Mouse (Mus musculus): Measurements from ENCODE around the gene Setd1a. TPM values are rescaled to one million over a fixed set of nuclear protein-coding genes. Genes with fewer than 3 reads are reported as not detected.

Setd1a gene
- polyA plus RNA-seq, 1 experiment from 2014 or later = 25.5 TPM

DNA sequence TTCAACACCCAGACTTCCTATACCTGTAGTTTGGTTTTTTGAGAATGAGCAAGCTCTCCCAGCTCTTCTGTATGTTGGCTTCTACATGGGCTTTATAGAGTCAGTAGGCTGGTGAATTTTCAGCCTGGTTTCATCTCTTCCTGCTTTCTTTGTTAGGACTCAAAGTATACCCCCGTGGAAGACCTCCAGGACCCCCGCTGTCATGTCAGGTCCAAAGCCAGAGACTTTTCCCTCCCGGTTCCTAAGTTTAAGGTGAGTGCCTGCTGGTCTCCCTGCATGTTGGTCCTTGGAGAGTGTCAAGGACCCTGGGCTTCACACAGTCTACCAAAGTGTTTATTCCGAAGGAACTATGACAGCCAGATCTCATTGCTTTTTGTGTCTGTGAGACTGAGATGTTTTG is 1.9 kb downstream of the Setd1a start:
- H3K4me1 ChIP-seq = peaks cover 12% of the 10 kb centered on the region
- peaks cover 49% of the 10 kb centered on the region for H3K36me3 ChIP-seq (replicated peaks)
- no peaks in the 10 kb centered on the region for H3K27me3 ChIP-seq
- peak overlapping the region; percentile 88 for H3K4me2 ChIP-seq
- H3K4me3 ChIP-seq (replicated peaks) = peak overlapping the region; percentile 97
- 76% methylated on average over 4 of the region's 4 CpGs for WGBS
- H3K27ac ChIP-seq = no peak overlapping the region
- no peaks in the 10 kb centered on the region for H3K9me3 ChIP-seq
- peak overlapping the region; percentile 94 for H3K9ac ChIP-seq
- ATAC-seq (ENCODE audit: low FRiP score) = no peak

DNA sequence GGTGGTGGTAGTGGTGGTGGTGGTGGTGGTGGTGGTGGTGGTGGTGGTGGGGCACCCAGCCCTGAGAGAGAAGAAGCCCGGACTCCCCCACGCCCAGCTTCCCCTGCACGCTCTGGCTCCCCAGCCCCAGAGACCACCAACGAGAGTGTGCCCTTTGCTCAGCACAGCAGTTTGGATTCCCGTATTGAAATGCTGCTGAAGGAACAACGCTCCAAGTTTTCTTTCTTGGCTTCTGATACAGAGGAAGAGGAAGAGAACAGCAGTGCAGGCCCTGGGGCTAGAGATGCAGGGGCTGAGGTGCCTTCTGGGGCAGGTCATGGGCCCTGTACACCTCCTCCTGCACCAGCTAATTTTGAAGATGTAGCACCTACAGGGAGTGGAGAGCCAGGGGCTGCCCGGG is 8.8 kb downstream of the Setd1a start, which contains the start of gene Gm49388:
Gm49388 (plus strand) TSS at position 301 of the 400 bp plus-strand sequence.
- ATAC-seq (ENCODE audit: low FRiP score) = no peak
- Histone ChIP-seq H3K9me3 (no peaks in the 10 kb centered on the region), H3K4me3 (replicated peaks) (no peak within 1 kb of the TSS), H3K4me1 (no peaks in the 10 kb centered on the region), H3K27ac (no peak within 1 kb of the TSS), H3K27me3 (no peaks in the 10 kb centered on the region), H3K36me3 (replicated peaks) (peaks cover 99% of the 10 kb centered on the region), H3K4me2 (no peak within 1 kb of the TSS), H3K9ac (no peak within 1 kb of the TSS)
- 96% methylated on average over 7 of the region's 7 CpGs for WGBS

DNA sequence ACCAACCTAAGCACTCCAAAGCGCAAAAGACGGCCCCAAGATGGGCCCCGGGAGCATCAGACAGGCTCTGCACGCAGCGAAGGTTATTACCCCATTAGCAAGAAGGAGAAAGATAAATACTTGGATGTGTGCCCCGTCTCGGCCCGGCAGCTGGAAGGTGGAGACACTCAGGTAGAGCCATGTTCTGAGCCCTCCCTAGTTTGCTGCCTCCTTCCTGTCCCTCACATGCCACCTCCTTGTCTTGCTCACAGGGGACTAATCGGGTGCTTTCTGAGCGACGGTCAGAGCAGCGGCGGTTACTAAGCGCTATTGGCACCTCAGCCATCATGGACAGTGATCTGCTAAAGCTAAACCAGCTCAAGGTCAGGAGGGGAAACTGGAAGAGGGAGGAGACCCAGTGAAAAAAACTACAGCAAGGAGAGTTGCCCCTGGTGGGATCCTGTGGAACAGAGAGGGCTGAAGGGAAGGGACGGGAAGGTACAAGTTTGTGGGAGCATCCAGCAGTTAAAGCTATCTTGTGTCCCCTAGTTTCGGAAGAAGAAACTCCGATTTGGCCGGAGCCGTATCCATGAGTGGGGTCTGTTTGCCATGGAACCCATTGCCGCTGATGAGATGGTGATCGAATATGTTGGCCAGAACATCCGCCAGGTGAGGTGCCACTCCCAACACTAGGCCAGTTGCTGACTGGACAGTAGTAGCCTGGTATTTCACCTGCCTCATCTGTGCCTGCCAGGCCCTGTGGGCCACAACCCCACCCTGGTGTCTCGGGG is 20.8 kb downstream of the Setd1a start:
- Histone ChIP-seq H3K4me1 (peaks cover 2% of the 10 kb centered on the region; the same call in 1 of the 2 replicates), H3K36me3 (replicated peaks) (peaks cover 80% of the 10 kb centered on the region), H3K4me3 (replicated peaks) (no peak overlapping the region), H3K9me3 (no peaks in the 10 kb centered on the region), H3K9ac (no peak overlapping the region), H3K4me2 (no peak overlapping the region), H3K27ac (no peak overlapping the region), H3K27me3 (no peaks in the 10 kb centered on the region)
- ATAC-seq (ENCODE audit: low FRiP score) = no peak
- 93% methylated on average over 23 of the region's 23 CpGs for WGBS

DNA sequence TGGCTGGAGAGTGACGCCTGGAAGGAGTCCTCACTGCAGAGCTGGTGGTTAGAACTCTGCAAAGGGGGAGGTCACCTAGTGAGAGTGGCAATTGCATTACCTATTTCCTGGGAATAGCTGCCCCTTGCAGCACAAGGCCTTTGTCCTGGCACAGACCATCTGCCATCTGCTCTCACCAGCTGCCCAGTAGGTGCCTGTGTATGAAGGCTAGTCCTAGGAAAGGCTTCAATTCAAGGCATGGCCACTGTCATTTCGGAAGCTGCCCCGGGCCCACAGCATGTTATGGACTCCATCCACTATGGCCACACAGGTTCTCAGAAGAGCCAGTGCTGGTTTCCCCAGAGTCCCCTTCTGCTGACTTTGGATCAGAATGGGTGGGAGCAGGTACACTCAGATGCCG is 22.1 kb downstream of the Setd1a start:
- ATAC-seq (ENCODE audit: low FRiP score) = no peak
- no peaks in the 10 kb centered on the region for H3K27me3 ChIP-seq
- no peak overlapping the region for H3K27ac ChIP-seq

DNA sequence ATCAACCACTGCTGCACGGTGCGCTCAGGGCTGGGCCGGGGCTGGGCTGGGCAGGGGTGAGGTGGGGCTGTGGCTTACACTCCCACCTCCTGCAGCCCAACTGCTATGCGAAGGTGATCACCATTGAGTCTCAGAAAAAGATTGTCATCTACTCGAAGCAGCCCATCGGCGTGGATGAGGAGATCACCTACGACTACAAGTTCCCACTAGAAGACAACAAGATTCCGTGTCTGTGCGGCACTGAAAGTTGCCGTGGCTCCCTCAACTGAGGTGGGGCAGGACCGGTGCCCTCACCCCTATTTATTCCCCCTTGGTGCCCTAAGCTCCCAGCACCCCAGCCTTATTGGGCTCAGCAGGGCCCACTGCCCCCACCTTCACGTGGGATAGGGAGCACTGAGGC is 22.7 kb downstream of the Setd1a start:
- ATAC-seq (ENCODE audit: low FRiP score) = no peak
- Histone ChIP-seq H3K9ac (no peak overlapping the region), H3K36me3 (replicated peaks) (peaks cover 71% of the 10 kb centered on the region), H3K9me3 (no peaks in the 10 kb centered on the region), H3K27ac (no peak overlapping the region), H3K4me2 (no peak overlapping the region), H3K27me3 (no peaks in the 10 kb centered on the region), H3K4me3 (replicated peaks) (no peak overlapping the region), H3K4me1 (peaks cover 2% of the 10 kb centered on the region; the same call in 1 of the 2 replicates)
- WGBS = 91% methylated on average over 13 of the region's 13 CpGs

More for the DNA sequence above, 22.1 kb downstream of the Setd1a start:
- H3K4me1 ChIP-seq = peaks cover 2% of the 10 kb centered on the region; the same call in 1 of the 2 replicates
- WGBS = 90% methylated on average over 4 of the region's 4 CpGs
- H3K36me3 ChIP-seq (replicated peaks) = peaks cover 71% of the 10 kb centered on the region
- no peak overlapping the region for H3K4me3 ChIP-seq (replicated peaks)
- H3K9me3 ChIP-seq = no peaks in the 10 kb centered on the region
- H3K9ac ChIP-seq = no peak overlapping the region
- no peak overlapping the region for H3K4me2 ChIP-seq

DNA sequence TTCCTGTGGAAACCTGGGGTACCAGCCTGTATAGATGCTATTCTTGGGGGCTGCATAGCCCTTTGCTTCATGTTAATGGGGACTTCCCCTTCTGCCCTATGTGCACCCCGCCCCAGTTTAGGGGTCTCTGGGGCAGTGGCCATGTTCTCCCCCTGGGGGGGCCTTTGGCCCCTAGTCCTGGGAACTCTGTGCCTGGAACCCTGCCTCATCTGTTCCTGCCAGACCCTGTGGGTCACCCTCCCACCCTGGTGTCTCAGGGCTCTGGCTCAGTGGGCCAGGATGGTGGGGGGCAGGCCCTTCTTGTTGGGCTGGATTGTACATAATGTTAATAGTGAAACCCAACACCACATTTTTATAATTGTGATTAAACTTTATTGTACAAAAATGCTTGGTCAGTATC is 23.3 kb downstream of the Setd1a start:
- Histone ChIP-seq H3K4me1 (peaks cover 2% of the 10 kb centered on the region; the same call in 1 of the 2 replicates), H3K36me3 (replicated peaks) (peaks cover 72% of the 10 kb centered on the region)
- ATAC-seq (ENCODE audit: low FRiP score) = no peak

DNA sequence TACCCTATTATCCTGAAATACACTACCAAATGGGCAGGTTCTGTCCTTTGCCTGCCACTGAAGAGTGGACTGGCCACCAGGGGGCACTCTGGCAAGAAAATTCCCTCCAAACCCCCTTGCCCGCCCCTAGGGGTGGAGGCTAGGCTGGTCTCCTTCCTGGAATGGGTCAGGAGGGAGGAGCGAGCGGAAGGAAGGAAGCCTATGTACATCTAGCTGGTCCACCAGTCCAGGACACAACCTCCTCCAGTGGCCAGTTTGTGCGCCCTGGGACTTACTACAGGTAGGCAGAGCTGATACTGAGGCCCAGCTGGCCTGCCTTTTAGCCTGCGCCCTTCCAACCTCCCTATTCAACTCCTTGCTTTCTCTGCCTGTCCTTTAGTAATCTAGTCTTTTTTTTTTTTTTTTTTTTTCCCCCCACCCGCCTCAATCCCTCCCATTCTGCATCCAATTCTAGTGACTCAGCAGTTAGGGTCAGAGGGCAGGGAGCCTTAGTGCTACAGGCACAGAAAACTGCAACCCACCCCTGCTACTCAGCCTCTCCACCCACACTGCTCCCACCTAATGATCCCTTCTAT is 24.1 kb downstream of the Setd1a start, which contains the start of gene Hsd3b7:
Hsd3b7 (plus strand) TSS at position 170 of the 575 bp plus-strand sequence.
- Histone ChIP-seq H3K4me2 (peak within 1 kb of the TSS; percentile 21; the same call in 1 of the 2 replicates), H3K9ac (no peak within 1 kb of the TSS), H3K27ac (0 out of 2 replicates have a peak within 1 kb of the TSS, but pooled peaks have one; percentile 19), H3K36me3 (replicated peaks) (peaks cover 64% of the 10 kb centered on the region), H3K4me1 (peaks cover 2% of the 10 kb centered on the region; the same call in 1 of the 2 replicates), H3K4me3 (replicated peaks) (no peak within 1 kb of the TSS), H3K27me3 (no peaks in the 10 kb centered on the region), H3K9me3 (no peaks in the 10 kb centered on the region)
- WGBS = 38% methylated on average over 5 of the region's 6 CpGs
- peak; percentile 85 for ATAC-seq (ENCODE audit: low FRiP score)

More for the DNA sequence above, 23.3 kb downstream of the Setd1a start:
- Histone ChIP-seq H3K9me3 (no peaks in the 10 kb centered on the region), H3K9ac (no peak overlapping the region), H3K27ac (no peak overlapping the region), H3K4me2 (no peak overlapping the region), H3K4me3 (replicated peaks) (no peak overlapping the region), H3K27me3 (no peaks in the 10 kb centered on the region)
- WGBS = 89% methylated on average over 1 of the region's 1 CpGs

DNA sequence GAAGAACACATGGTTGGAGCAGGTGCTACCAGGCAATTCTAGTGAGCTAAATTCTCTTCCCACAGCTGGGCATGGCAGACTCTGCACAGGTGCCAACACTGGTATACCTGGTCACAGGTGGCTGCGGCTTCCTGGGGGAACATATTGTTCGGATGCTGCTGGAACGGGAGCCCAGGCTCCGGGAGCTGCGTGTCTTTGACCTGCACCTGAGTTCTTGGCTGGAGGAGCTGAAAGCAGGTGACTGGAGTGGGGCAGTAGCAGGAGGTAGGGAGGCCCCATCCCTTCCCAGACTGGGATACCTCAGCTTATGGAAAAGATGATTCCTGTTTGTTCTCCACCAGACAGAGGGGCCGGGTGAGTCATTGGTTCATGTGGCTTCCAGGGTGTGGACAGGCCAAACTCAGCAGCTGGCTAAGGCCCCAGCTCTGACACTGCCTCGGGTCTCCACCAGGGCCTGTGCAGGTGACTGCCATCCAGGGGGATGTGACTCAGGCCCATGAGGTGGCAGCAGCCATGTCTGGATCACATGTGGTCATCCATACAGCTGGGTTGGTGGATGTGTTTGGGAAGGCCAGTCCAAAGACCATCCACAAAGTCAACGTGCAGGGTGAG is 24.6 kb downstream of the Setd1a start:
- peaks cover 2% of the 10 kb centered on the region; the same call in 1 of the 2 replicates for H3K4me1 ChIP-seq

DNA sequence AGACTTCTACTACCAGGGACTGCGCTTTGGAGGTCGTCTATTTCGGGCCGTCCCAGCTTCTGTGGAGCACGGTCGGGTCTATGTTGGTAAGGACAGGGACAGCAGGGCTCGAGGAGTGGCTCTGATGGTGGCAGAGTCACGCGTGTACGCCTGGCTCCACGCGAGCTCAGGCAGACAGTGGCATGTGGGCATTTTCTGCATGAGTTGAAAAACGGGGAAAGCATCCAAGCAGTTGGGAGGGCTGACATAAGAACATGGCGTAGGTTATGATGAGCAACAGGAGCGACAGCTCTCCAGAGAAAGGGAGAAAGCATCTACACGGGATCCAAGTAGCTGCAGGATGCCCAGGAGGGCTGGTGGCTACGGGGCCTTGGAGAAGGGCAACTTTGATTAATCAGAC is 25.8 kb downstream of the Setd1a start:
- WGBS = 94% methylated on average over 17 of the region's 17 CpGs
- Histone ChIP-seq H3K9me3 (no peaks in the 10 kb centered on the region), H3K27me3 (no peaks in the 10 kb centered on the region), H3K4me3 (replicated peaks) (no peak overlapping the region), H3K9ac (no peak overlapping the region), H3K36me3 (replicated peaks) (peaks cover 53% of the 10 kb centered on the region), H3K4me2 (no peak overlapping the region), H3K27ac (no peak overlapping the region), H3K4me1 (peaks cover 2% of the 10 kb centered on the region; the same call in 1 of the 2 replicates)
- ATAC-seq (ENCODE audit: low FRiP score) = no peak

More for the DNA sequence above, 24.6 kb downstream of the Setd1a start:
- H3K9me3 ChIP-seq = no peaks in the 10 kb centered on the region
- peaks cover 58% of the 10 kb centered on the region for H3K36me3 ChIP-seq (replicated peaks)
- WGBS = 92% methylated on average over 8 of the region's 8 CpGs
- H3K27ac ChIP-seq = no peak overlapping the region
- H3K4me2 ChIP-seq = no peak overlapping the region
- 0 out of 2 replicates have a peak, but pooled peaks have one; percentile 41 for ATAC-seq (ENCODE audit: low FRiP score)
- H3K4me3 ChIP-seq (replicated peaks) = no peak overlapping the region
- H3K27me3 ChIP-seq = no peaks in the 10 kb centered on the region
- no peak overlapping the region for H3K9ac ChIP-seq

DNA sequence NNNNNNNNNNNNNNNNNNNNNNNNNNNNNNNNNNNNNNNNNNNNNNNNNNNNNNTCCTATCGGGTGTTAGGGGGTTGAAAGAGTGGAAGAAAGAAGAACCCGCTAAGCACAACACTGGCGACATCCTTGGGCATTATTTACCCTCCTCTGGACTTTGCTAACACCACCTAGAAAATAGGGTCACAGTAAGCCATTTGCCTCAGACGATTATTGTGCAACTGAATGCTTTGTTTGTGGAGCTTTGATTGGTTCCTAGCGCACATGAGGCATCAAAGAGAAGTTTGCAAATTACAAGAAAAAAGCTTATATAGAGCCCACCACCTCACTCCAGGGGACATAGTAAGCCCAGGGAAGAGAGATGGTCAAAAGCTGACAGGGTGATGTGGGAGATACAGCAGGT is 32.4 kb downstream of the Setd1a start:
- Histone ChIP-seq H3K9me3 (no peaks in the 10 kb centered on the region), H3K4me1 (no peaks in the 10 kb centered on the region), H3K27me3 (no peaks in the 10 kb centered on the region), H3K27ac (0 out of 2 replicates have a peak overlapping the region, but pooled peaks have one; percentile 20), H3K4me3 (replicated peaks) (no peak overlapping the region), H3K4me2 (no peak overlapping the region), H3K36me3 (replicated peaks) (peaks cover 47% of the 10 kb centered on the region), H3K9ac (no peak overlapping the region)
- WGBS = 66% methylated on average over 5 of the region's 5 CpGs
- ATAC-seq (ENCODE audit: low FRiP score) = no peak

DNA sequence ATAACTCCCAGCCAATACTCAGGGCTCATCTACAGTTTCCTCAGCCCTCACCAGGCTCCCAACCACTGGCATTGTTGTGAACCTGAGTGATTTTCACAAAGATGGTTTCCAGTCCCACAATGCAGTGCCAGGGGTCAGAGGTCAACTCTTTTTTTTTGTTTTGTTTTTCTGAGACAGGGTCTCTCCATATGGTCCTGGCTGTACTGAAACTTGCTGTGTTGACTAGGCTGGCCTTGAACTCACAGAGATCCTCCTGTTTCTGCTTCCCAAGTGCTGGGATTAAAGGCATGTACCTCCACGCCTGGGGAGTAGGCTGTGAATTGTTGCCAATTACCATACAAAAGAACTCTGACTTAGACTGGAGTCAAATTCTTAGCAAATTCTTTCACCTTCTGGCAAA is 33.4 kb downstream of the Setd1a start:
- no peaks in the 10 kb centered on the region for H3K27me3 ChIP-seq
- no peak for ATAC-seq (ENCODE audit: low FRiP score)

DNA sequence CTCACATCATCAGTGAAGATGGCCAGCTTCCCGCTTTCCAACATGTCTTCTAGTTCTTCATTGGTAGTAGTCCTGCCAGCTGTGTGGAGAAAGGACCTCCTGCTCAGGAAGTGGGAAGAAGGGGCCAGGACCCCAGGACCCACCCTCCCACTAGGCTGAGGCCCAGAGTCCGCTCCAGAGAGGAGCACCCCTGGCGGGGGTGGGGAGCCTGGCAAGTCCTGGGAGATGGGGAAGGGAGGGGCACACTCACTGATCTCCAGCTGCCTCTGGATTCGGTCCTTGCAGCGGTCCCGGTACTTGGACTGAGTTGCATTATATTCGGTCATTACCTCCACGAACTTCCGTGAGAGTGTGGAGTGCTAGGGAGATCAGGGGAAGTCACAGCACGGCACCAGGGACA is 34.2 kb downstream of the Setd1a start:
- no peak overlapping the region for H3K27ac ChIP-seq
- H3K4me1 ChIP-seq = no peaks in the 10 kb centered on the region
- H3K4me3 ChIP-seq (replicated peaks) = no peak overlapping the region
- H3K27me3 ChIP-seq = no peaks in the 10 kb centered on the region
- no peaks in the 10 kb centered on the region for H3K9me3 ChIP-seq
- no peak for ATAC-seq (ENCODE audit: low FRiP score)
- no peak overlapping the region for H3K9ac ChIP-seq
- H3K4me2 ChIP-seq = no peak overlapping the region
- WGBS = 76% methylated on average over 10 of the region's 10 CpGs
- peaks cover 52% of the 10 kb centered on the region for H3K36me3 ChIP-seq (replicated peaks)

More for the DNA sequence above, 33.4 kb downstream of the Setd1a start:
- Histone ChIP-seq H3K4me1 (no peaks in the 10 kb centered on the region), H3K9ac (no peak overlapping the region), H3K27ac (no peak overlapping the region), H3K4me3 (replicated peaks) (no peak overlapping the region), H3K4me2 (no peak overlapping the region), H3K9me3 (no peaks in the 10 kb centered on the region), H3K36me3 (replicated peaks) (peaks cover 48% of the 10 kb centered on the region)
- 84% methylated on average over 1 of the region's 1 CpGs for WGBS
